Mouse (Mus musculus) ovary, adult 2 months (tissue): Measurements from ENCODE around the gene Ppig. TPM values are rescaled to one million over a fixed set of nuclear protein-coding genes. Genes with fewer than 3 reads are reported as not detected.

ENCODE experiments used
- polyA plus RNA-seq: library from polyadenylated mRNA; depleted of rRNA; stranded (reverse); fragments of >200 nt; gene quantifications from 2 replicates; pipeline ENCODE4 v1.2.3, GENCODE M21; 2012; rRNA removed

Gene Ppig
- polyA plus RNA-seq = 0.51 and 1.1 TPM in 2 replicates

GRCm38 (mm10) chr2:69722273-69722649 is at the start of gene Ppig:
Gene Ppig, plus strand, starts transcription at chr2:69722545.

GRCm38 (mm10) chr2:69712981-69713625 is 9.2 kb upstream of the Ppig start, which contains the start of gene Fastkd1:
Gene Fastkd1, minus strand, starts transcription at chr2:69713516.

GRCm38 (mm10) chr2:69789429-69790069 is 67.2 kb downstream of the Ppig start, which contains the start of the genes Ccdc173 and Phospho2:
Gene Ccdc173, minus strand, starts transcription at chr2:69789575.
Gene Phospho2, plus strand, starts transcription at chr2:69789623.

Other genes with a start within 250 kb of the Ppig start
- gene Lrp2, start 136.5 kb upstream of the Ppig start, polyA plus RNA-seq = 2.1 and 2.8 TPM in 2 replicates
- gene Bbs5, start 75.4 kb upstream of the Ppig start, polyA plus RNA-seq = 0.94 and 1.5 TPM in 2 replicates
- gene Klhl41, start 52.4 kb upstream of the Ppig start, polyA plus RNA-seq = not detected in 2 replicates
- gene Fastkd1, start 9.0 kb upstream of the Ppig start, polyA plus RNA-seq = 3.8 and 4.6 TPM in 2 replicates
- 0.31 TPM in 1 of 2 replicates, not detected in the other for gene Ccdc173, start 67.0 kb downstream of the Ppig start, polyA plus RNA-seq
- 89.7 and 96.6 TPM in 2 replicates for gene Phospho2, start 67.1 kb downstream of the Ppig start, polyA plus RNA-seq
- gene Klhl23, start 99.4 kb downstream of the Ppig start, polyA plus RNA-seq = 8.7 and 10.2 TPM in 2 replicates
- gene Ssb, start 139.0 kb downstream of the Ppig start, polyA plus RNA-seq = 0.47 and 0.54 TPM in 2 replicates
- gene Mettl5, start 163.1 kb downstream of the Ppig start, polyA plus RNA-seq = 1.8 and 5.2 TPM in 2 replicates
- gene Ubr3, start 174.7 kb downstream of the Ppig start, polyA plus RNA-seq = 10.5 and 15.0 TPM in 2 replicates